Mouse (Mus musculus) small intestine, adult 2 months (tissue): Measurements from ENCODE around the gene Srgap3.

Source experiments
- CTCF ChIP-seq: fragments of 200-500 bp; IDR thresholded peaks from 2 replicates; pipeline ENCODE4 v1.5.1; 2012; ENCODE audit warnings: low read depth, mild to moderate bottlenecking, control low read depth, inconsistent platforms, low read length, moderate library complexity, mixed read lengths; ENCODE audit not compliant: insufficient replicate concordance, insufficient read length; ENCODE audit errors: extremely low read depth
- POLR2A ChIP-seq: fragments of 200-500 bp; IDR thresholded peaks from 2 replicates; pipeline ENCODE4 v1.6.1; 2012; ENCODE audit warnings: low read depth, mild to moderate bottlenecking, control low read depth, inconsistent platforms, low read length, moderate library complexity

GRCm38 (mm10) chr6:112896372-112896771, 50.7 kb downstream of the Srgap3 start:
- TF ChIP-seq CTCF: no peak
- no peak for TF ChIP-seq POLR2A
